Mouse (Mus musculus): ENCODE results near the gene Taf1b. TPM values are rescaled to one million over a fixed set of nuclear protein-coding genes. Genes with fewer than 3 reads are reported as not detected.

Taf1b gene
- polyA plus RNA-seq, 1 experiment, result 8.0 TPM

DNA sequence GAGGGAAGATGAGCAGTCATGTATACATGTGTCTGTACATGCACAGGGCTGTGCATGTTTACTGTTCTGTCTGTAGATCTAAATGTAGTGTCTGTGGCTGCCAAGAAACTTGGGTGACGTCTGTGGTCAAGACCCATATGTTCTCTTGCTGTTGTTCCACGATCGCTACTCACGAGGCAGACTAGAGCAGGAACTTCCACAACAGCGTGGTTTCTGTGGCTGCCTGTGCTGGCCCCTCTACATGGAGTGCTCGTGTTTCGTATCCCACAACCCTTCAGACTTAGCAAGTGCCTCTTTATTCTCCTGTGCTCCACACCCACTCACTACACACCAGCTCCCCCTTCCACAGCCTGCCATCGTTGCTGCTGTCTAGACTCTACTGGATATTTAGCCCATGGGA, 49.5 kb downstream of the Taf1b start:
- Histone ChIP-seq H3K27me3 (ENCODE audit: control insufficient read depth, insufficient read depth, low read length) (no peaks in the 10 kb centered on the region), H3K4me3 (ENCODE audit: extremely low read depth, insufficient read depth, insufficient read length) (no peak overlapping the region), H3K27ac (ENCODE audit: insufficient read depth, low read length) (no peak overlapping the region), H3K36me3 (ENCODE audit: control insufficient read depth, insufficient read depth, low read length) (peaks cover 17% of the 10 kb centered on the region), H3K4me1 (ENCODE audit: control insufficient read depth, insufficient read depth, insufficient read length) (no peaks in the 10 kb centered on the region)
- DNase-seq (ENCODE audit: low read depth in 1 of 2, low spot score in 2 of 2), result no peak
- TF ChIP-seq CTCF (IDR thresholded peaks at IDR 0.05; ENCODE audit: extremely low read depth, insufficient read depth, insufficient read length, insufficient replicate concordance), result no peak
- no peak for TF ChIP-seq POLR2A (IDR thresholded peaks at IDR 0.05; ENCODE audit: low read depth, low read length)
- WGBS, result 75% methylated on average over 8 of the region's 8 CpGs

DNA sequence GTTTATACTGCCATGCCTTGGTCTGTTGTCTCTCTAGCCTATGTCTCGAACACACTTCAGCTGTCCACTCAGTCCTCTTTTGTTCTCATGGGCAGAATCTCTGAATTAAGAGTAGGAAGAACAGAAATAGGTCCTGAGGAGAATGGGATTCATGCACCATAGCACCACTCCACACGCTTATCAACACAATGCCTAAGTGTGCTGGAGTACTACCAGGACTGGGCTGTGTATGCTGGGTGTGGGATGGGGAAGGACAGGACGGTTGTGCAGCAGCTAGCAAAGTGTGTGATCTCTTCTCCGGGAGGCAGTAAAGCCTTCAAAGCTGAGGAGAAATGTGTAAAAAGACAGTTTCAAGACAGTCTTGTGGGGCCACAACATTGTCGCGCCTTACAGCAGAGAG, 50.7 kb downstream of the Taf1b start:
- DNase-seq (ENCODE audit: low read depth in 1 of 2, low spot score in 2 of 2), result no peak
- Histone ChIP-seq H3K36me3 (ENCODE audit: control insufficient read depth, insufficient read depth, low read length) (peaks cover 18% of the 10 kb centered on the region), H3K27me3 (ENCODE audit: control insufficient read depth, insufficient read depth, low read length) (no peaks in the 10 kb centered on the region), H3K27ac (ENCODE audit: insufficient read depth, low read length) (no peak overlapping the region), H3K4me1 (ENCODE audit: control insufficient read depth, insufficient read depth, insufficient read length) (no peaks in the 10 kb centered on the region), H3K4me3 (ENCODE audit: extremely low read depth, insufficient read depth, insufficient read length) (no peak overlapping the region)
- no peak for TF ChIP-seq POLR2A (IDR thresholded peaks at IDR 0.05; ENCODE audit: low read depth, low read length)
- no peak for TF ChIP-seq CTCF (IDR thresholded peaks at IDR 0.05; ENCODE audit: extremely low read depth, insufficient read depth, insufficient read length, insufficient replicate concordance)
- 90% methylated on average over 6 of the region's 6 CpGs for WGBS

DNA sequence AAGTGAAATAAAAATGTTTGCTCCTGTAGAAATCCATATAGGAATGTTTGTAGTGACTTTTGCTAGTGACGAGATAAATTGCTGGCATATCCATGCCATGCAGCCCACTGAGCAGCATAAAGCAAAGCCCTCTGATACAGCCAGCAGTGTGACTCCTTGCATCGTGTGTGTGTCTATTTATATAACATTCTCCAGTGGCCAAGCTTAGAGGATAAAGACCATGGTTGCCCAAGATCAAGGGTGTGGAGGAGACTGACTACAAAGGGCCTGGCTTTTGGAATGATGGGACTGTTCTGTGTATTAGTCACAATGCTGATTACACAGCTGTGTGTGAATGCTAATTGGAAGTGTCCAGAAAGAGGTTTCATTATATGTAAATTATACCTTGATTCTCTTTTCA, 54.4 kb downstream of the Taf1b start:
- TF ChIP-seq POLR2A (IDR thresholded peaks at IDR 0.05; ENCODE audit: low read depth, low read length), result no peak
- no peak for TF ChIP-seq CTCF (IDR thresholded peaks at IDR 0.05; ENCODE audit: extremely low read depth, insufficient read depth, insufficient read length, insufficient replicate concordance)
- WGBS, result 83% methylated on average over 2 of the region's 2 CpGs
- DNase-seq (ENCODE audit: low read depth in 1 of 2, low spot score in 2 of 2), result no peak
- Histone ChIP-seq H3K4me1 (ENCODE audit: control insufficient read depth, insufficient read depth, insufficient read length) (no peaks in the 10 kb centered on the region), H3K4me3 (ENCODE audit: extremely low read depth, insufficient read depth, insufficient read length) (no peak overlapping the region), H3K36me3 (ENCODE audit: control insufficient read depth, insufficient read depth, low read length) (peaks cover 17% of the 10 kb centered on the region), H3K27ac (ENCODE audit: insufficient read depth, low read length) (no peak overlapping the region), H3K27me3 (ENCODE audit: control insufficient read depth, insufficient read depth, low read length) (no peaks in the 10 kb centered on the region)

DNA sequence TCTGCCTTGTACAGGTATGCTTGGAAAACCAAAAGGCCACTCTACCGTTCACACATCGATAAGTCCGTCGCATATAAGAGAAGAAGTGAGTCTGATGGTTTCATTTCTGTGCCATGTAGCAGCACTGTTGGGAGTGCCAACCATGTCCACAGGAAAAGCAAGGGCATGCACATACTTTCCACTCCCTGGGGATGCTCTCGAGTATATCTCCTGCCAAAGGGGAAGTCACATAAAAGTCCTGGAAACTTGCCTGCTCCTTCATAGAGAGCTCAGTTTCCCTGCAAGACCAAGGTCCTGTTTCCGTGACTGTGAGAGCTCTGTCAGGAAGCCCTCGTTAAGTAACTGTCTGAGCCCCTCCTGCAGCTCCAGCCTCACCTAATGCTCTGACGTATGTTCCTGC, 57.8 kb downstream of the Taf1b start:
- Histone ChIP-seq H3K4me1 (ENCODE audit: control insufficient read depth, insufficient read depth, insufficient read length) (no peaks in the 10 kb centered on the region), H3K4me3 (ENCODE audit: extremely low read depth, insufficient read depth, insufficient read length) (no peak overlapping the region), H3K27me3 (ENCODE audit: control insufficient read depth, insufficient read depth, low read length) (no peaks in the 10 kb centered on the region), H3K36me3 (ENCODE audit: control insufficient read depth, insufficient read depth, low read length) (peaks cover 6% of the 10 kb centered on the region; the same call in 1 of the 2 replicates), H3K27ac (ENCODE audit: insufficient read depth, low read length) (no peak overlapping the region)
- TF ChIP-seq CTCF (IDR thresholded peaks at IDR 0.05; ENCODE audit: extremely low read depth, insufficient read depth, insufficient read length, insufficient replicate concordance) (no peak), POLR2A (IDR thresholded peaks at IDR 0.05; ENCODE audit: low read depth, low read length) (no peak)
- WGBS, result 86% methylated on average over 8 of the region's 8 CpGs
- DNase-seq (ENCODE audit: low read depth in 1 of 2, low spot score in 2 of 2), result no peak

DNA sequence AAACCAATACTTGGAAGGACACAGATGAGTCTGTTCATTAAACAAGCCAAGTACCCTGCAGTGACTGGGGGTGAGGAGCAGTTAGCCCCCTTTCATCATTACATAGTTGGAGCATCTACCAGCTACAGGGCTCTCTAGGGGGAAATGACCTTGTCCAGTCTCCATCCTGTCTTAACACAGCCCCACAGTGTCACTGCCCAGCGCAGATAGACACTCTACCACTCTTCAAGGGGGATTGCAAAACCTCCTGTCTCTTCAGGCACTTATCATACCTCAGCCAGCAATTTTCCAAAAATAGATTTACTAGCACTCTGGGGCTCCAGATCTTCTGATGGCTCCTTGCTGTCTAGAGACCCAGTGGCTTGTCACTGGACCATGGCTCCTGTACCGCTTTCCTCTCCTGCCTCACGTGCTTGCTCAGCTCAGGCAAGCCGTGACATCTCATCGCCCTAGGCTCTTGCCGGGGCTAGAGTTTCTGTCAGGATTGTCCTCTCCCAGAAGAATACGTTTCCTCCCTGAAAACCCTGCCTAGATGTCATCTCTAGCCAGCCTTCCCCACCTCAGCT, 65.3 kb downstream of the Taf1b start:
- TF ChIP-seq CTCF (IDR thresholded peaks at IDR 0.05; ENCODE audit: extremely low read depth, insufficient read depth, insufficient read length, insufficient replicate concordance) (no peak), POLR2A (IDR thresholded peaks at IDR 0.05; ENCODE audit: low read depth, low read length) (no peak)
- DNase-seq (ENCODE audit: low read depth in 1 of 2, low spot score in 2 of 2), result no peak
- Histone ChIP-seq H3K27me3 (ENCODE audit: control insufficient read depth, insufficient read depth, low read length) (no peaks in the 10 kb centered on the region), H3K4me3 (ENCODE audit: extremely low read depth, insufficient read depth, insufficient read length) (no peak overlapping the region), H3K36me3 (ENCODE audit: control insufficient read depth, insufficient read depth, low read length) (no peaks in the 10 kb centered on the region; the same call in 1 of the 2 replicates), H3K27ac (ENCODE audit: insufficient read depth, low read length) (no peak overlapping the region), H3K4me1 (ENCODE audit: control insufficient read depth, insufficient read depth, insufficient read length) (no peaks in the 10 kb centered on the region)
- WGBS, result 86% methylated on average over 7 of the region's 7 CpGs

DNA sequence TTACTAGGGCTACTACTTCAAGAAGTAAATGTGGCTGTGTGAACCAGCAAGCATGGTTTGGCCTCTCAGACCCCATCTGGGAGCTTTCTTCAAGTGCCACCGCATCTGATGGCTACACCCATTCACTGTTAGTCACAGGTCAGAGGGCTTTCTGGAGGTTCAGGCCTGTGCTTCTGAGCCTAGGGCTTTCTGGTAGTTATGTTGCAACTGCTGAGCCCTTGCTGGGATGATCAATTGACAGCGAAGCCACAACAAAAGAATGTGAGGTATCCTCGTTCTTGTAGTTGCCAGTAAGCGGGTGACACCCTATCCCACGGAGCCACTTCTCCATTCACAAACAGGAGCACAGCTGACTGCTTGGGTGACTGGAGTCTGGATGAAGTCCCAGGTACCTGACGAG, 67.2 kb downstream of the Taf1b start:
- TF ChIP-seq POLR2A (IDR thresholded peaks at IDR 0.05; ENCODE audit: low read depth, low read length) (no peak), CTCF (IDR thresholded peaks at IDR 0.05; ENCODE audit: extremely low read depth, insufficient read depth, insufficient read length, insufficient replicate concordance) (no peak)
- DNase-seq (ENCODE audit: low read depth in 1 of 2, low spot score in 2 of 2), result no peak
- H3K4me1 ChIP-seq (ENCODE audit: control insufficient read depth, insufficient read depth, insufficient read length), result no peaks in the 10 kb centered on the region

DNA sequence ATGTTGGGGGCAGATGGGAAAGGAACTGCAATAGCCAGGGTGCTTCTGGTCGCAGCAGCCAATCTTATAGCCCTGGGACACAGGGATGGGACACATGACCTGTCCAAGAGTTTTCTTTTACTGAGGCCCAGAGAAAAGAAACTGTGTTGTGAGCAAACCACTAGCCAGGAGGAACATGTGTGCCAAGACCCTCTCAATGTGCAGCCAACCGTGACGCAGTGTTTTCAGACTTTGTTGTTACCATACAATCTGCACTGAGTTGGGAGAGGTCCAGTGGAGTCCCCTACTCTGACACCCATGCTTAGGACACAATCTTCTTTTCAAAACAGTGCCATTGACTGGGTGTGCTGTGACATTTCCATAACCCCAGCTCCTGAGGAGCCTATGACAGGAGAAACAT, 69.4 kb downstream of the Taf1b start:
- Histone ChIP-seq H3K36me3 (ENCODE audit: control insufficient read depth, insufficient read depth, low read length) (no peaks in the 10 kb centered on the region), H3K4me3 (ENCODE audit: extremely low read depth, insufficient read depth, insufficient read length) (no peak overlapping the region), H3K4me1 (ENCODE audit: control insufficient read depth, insufficient read depth, insufficient read length) (peaks cover 2% of the 10 kb centered on the region; the same call in 1 of the 2 replicates), H3K27me3 (ENCODE audit: control insufficient read depth, insufficient read depth, low read length) (no peaks in the 10 kb centered on the region), H3K27ac (ENCODE audit: insufficient read depth, low read length) (no peak overlapping the region)
- 72% methylated on average over 3 of the region's 3 CpGs for WGBS
- TF ChIP-seq POLR2A (IDR thresholded peaks at IDR 0.05; ENCODE audit: low read depth, low read length) (no peak), CTCF (IDR thresholded peaks at IDR 0.05; ENCODE audit: extremely low read depth, insufficient read depth, insufficient read length, insufficient replicate concordance) (no peak)
- no peak for DNase-seq (ENCODE audit: low read depth in 1 of 2, low spot score in 2 of 2)

More for the DNA sequence above, 67.2 kb downstream of the Taf1b start:
- WGBS, result 72% methylated on average over 6 of the region's 6 CpGs
- H3K27me3 ChIP-seq (ENCODE audit: control insufficient read depth, insufficient read depth, low read length), result no peaks in the 10 kb centered on the region
- no peak overlapping the region for H3K27ac ChIP-seq (ENCODE audit: insufficient read depth, low read length)
- H3K36me3 ChIP-seq (ENCODE audit: control insufficient read depth, insufficient read depth, low read length), result no peaks in the 10 kb centered on the region
- no peak overlapping the region for H3K4me3 ChIP-seq (ENCODE audit: extremely low read depth, insufficient read depth, insufficient read length)

Measured in spleen, adult 2 months (tissue).